Mouse (Mus musculus) frontal cortex, postnatal 36 days (tissue): Measurements from ENCODE around the gene Ifnz.
"Not testable (repeated sequence)": the region's sequence is repeated elsewhere in the genome, so short reads cannot be mapped to it uniquely, and the experiment has no call there.

Experiments
- DNase-seq, 2 experiments: peaks; one replicate each; pipeline ENCODE4 v3.0.0; 2022; ENCODE audit warnings: low spot score in 2 of 2

Gene Ifnz

GRCm38 (mm10) chr4:88785409-88785808 lies 3.5 kb downstream of the Ifnz start, which contains the start of gene Gm13276:
TSS of gene Gm13276 (plus strand) at chr4:88785709.
- not testable (repeated sequence) for DNase-seq

DNA sequence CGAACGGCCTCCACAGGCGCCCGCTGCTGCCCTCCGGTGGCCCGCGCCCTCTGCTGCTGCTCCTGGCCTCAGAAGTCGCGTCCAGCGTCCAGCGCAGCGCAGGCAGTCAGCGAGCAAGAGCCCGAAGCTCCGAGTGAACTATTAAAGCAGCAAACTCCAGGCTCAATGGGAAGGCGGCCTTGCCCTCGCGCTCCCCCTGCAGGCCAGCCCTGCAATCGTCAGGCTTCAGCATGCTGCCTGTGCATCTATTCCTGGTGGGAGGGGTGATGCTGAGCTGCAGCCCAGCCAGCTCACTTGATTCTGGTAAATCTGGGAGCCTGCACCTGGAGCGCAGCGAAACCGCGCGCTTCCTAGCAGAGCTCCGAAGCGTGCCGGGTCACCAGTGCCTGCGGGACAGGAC lies 6.5 kb downstream of the Ifnz start, which contains the start of gene Gm13277:
Gene Gm13277, plus strand, starts transcription at position 231 of the 400 bp plus-strand sequence.
- peak; percentile 41 to 76 for DNase-seq

DNA sequence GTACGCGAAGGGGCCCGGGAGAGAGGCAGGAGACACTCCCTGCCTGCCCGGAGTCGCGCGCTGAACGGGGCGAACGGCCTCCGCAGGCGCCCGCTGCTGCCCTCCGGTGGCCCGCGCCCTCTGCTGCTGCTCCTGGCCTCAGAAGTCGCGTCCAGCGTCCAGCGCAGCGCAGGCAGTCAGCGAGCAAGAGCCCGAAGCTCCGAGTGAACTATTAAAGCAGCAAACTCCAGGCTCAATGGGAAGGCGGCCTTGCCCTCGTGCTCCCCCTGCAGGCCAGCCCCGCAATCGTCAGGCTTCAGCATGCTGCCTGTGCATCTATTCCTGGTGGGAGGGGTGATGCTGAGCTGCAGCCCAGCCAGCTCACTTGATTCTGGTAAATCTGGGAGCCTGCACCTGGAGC lies 9.3 kb downstream of the Ifnz start, which contains the start of gene Gm13278:
Gene Gm13278, plus strand, starts transcription at position 301 of the 400 bp plus-strand sequence.
- not testable (repeated sequence) for DNase-seq

DNA sequence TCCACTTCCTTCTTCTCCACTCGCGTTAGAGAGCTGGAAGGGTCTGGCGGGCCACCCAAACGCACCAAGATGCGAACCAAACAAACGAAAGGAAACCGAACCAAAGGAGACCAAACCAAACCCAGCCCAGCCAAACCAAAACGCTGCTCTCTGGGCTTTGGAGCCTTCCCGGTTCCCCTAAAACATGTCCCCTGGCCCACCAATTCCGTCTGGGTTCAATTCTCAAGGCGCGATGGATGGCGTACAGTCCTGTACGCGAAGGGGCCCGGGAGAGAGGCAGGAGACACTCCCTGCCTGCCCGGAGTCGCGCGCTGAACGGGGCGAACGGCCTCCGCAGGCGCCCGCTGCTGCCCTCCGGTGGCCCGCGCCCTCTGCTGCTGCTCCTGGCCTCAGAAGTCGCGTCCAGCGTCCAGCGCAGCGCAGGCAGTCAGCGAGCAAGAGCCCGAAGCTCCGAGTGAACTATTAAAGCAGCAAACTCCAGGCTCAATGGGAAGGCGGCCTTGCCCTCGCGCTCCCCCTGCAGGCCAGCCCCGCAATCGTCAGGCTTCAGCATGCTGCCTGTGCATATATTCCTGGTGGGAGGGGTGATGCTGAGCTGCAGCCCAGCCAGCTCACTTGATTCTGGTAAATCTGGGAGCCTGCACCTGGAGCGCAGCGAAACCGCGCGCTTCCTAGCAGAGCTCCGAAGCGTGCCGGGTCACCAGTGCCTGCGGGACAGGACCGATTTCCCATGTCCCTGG lies 12.2 kb downstream of the Ifnz start, which contains the start of gene Gm13275:
Gene Gm13275, plus strand, starts transcription at position 552 of the 740 bp plus-strand sequence.
- DNase-seq = peak; percentile 68 to 78

DNA sequence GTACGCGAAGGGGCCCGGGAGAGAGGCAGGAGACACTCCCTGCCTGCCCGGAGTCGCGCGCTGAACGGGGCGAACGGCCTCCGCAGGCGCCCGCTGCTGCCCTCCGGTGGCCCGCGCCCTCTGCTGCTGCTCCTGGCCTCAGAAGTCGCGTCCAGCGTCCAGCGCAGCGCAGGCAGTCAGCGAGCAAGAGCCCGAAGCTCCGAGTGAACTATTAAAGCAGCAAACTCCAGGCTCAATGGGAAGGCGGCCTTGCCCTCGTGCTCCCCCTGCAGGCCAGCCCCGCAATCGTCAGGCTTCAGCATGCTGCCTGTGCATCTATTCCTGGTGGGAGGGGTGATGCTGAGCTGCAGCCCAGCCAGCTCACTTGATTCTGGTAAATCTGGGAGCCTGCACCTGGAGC lies 15.2 kb downstream of the Ifnz start, which contains the start of gene Gm13279:
Gene Gm13279, plus strand, starts transcription at position 301 of the 400 bp plus-strand sequence.
- not testable (repeated sequence) for DNase-seq

GRCm38 (mm10) chr4:88799365-88799764 lies 17.4 kb downstream of the Ifnz start, which contains the start of gene Gm13285:
TSS of gene Gm13285 (plus strand) at chr4:88799665.
- not testable (repeated sequence) for DNase-seq

DNA sequence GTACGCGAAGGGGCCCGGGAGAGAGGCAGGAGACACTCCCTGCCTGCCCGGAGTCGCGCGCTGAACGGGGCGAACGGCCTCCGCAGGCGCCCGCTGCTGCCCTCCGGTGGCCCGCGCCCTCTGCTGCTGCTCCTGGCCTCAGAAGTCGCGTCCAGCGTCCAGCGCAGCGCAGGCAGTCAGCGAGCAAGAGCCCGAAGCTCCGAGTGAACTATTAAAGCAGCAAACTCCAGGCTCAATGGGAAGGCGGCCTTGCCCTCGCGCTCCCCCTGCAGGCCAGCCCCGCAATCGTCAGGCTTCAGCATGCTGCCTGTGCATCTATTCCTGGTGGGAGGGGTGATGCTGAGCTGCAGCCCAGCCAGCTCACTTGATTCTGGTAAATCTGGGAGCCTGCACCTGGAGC lies 21.0 kb downstream of the Ifnz start, which contains the start of gene Gm13287:
Gene Gm13287, plus strand, starts transcription at position 301 of the 400 bp plus-strand sequence.
- DNase-seq = not testable (repeated sequence)

DNA sequence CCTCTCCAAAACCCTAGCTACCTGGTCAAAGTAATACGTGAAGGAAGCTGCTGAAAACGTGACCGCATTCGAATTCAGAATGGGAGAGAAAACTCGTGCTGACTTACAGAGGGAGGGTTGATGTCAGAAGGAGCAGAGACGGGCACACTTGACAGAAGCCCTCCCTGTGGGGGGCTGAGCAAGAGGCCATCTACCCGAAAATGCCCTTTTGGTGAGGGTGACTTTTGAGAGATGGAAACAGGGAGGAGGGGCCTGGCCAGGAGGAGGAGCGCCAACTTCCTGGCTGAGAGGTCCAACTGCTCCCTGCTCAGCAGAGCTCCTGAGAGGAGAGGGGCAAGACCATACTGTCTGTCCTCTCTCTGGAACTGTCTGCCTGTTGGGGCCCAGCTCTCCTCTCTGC lies 23.3 kb downstream of the Ifnz start, which contains the start of gene Gm13288:
Gene Gm13288, plus strand, starts transcription at position 301 of the 400 bp plus-strand sequence.
- DNase-seq = not testable (repeated sequence)

DNA sequence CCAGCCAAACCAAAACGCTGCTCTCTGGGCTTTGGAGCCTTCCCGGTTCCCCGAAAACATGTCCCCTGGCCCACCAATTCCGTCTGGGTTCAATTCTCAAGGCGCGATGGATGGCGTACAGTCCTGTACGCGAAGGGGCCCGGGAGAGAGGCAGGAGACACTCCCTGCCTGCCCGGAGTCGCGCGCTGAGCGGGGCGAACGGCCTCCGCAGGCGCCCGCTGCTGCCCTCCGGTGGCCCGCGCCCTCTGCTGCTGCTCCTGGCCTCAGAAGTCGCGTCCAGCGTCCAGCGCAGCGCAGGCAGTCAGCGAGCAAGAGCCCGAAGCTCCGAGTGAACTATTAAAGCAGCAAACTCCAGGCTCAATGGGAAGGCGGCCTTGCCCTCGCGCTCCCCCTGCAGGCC lies 23.8 kb downstream of the Ifnz start:
- DNase-seq = peak; percentile 1 to 2

GRCm38 (mm10) chr4:88815928-88816327 lies 34.0 kb downstream of the Ifnz start, which contains the start of gene Ifna7:
TSS of gene Ifna7 (plus strand) at chr4:88816228.
- DNase-seq = no peak

DNA sequence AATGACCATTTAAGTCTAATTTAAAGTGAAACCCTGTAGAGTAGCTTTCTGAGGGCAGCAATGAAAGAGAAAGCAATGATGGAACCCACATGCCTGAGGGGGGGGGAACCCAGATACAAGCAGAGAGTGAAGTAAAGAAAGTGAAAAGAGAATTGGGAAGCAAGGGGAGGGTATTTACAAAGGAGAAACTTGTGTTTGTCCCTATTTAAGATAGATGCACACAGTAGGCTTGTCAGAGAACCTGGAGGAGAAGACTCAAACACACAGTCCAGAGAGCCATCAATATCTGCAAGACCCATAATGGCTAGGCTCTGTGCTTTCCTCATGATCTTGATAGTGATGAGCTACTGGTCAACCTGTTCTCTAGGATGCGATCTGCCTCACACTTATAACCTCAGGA lies 37.7 kb downstream of the Ifnz start, which contains the start of gene Ifna11:
Gene Ifna11, plus strand, starts transcription at position 301 of the 400 bp plus-strand sequence.
- no peak for DNase-seq

GRCm38 (mm10) chr4:88822995-88823394 lies 41.1 kb downstream of the Ifnz start:
- DNase-seq = peak in 1 of 2 experiments; percentile 11

- not testable (repeated sequence) for DNase-seq
Observed at GRCm38 (mm10) chr4:88827116-88827515, 45.2 kb downstream of the Ifnz start, which contains the start of gene Ifna6. TSS of gene Ifna6 (plus strand) at chr4:88827416.

- DNase-seq = peak; percentile 31 to 38
Observed at GRCm38 (mm10) chr4:88830523-88830922, 48.6 kb downstream of the Ifnz start.
